Comparison of ENCODE assay signal across 14 mouse cellular contexts in genomic region chr3:144332353-144332752, GRCm38 (mm10).
DNase-seq lines count a peak whose midpoint lies in the region; ATAC-seq lines count a peak whose summit lies in the region.
"Had no signal": no experiment of that assay in that cellular context is flagged by ENCODE, and none has a peak within 500 bp of the region (broad histone marks: within the 10 kb centered on the region; RNA-seq: fewer than 3 reads in every experiment).

No protein-coding gene starts in this region.

- DNase-seq in ES-CJ7 (ENCODE audit: low read depth, low spot score): peak; percentile 16
- DNase-seq in adrenal gland, postnatal 10 days: peak; percentile 24
- DNase-seq in cerebellum, adult 9-10 months: no peak
- no peak for DNase-seq in kidney, adult 8-10 months
- DNase-seq in layer of hippocampus, postnatal 25 days (ENCODE audit: extremely low spot score in 1 of 2, low spot score in 1 of 2): no peak
- DNase-seq: cerebellum, adult 18-20 months; kidney, postnatal 25 days; lung, adult 18-20 months; right cerebral cortex, postnatal 25 days had no signal

- no peak overlapping the region for H3K9ac ChIP-seq in forebrain, embryonic 16.5 days (replicated peaks; ENCODE audit: low read depth, low read length)
- H3K9ac ChIP-seq in midbrain, embryonic 13.5 days (replicated peaks): no peak overlapping the region
- H3K9ac ChIP-seq: intestine, embryonic 15.5 days; limb, embryonic 13.5 days had no signal

- H3K4me3 ChIP-seq in forebrain, embryonic 16.5 days (replicated peaks; ENCODE audit: low read length): no peak overlapping the region
- H3K4me3 ChIP-seq in midbrain, embryonic 13.5 days (replicated peaks): no peak overlapping the region
- H3K4me3 ChIP-seq: intestine, embryonic 15.5 days; limb, embryonic 13.5 days had no signal

- H3K36me3 ChIP-seq in forebrain, embryonic 16.5 days (ENCODE audit: control insufficient read depth, insufficient read depth): no peaks in the 10 kb centered on the region
- H3K36me3 ChIP-seq in midbrain, embryonic 13.5 days: no peaks in the 10 kb centered on the region
- H3K36me3 ChIP-seq: intestine, embryonic 15.5 days; limb, embryonic 13.5 days had no signal

- no peaks in the 10 kb centered on the region for H3K9me3 ChIP-seq in forebrain, embryonic 16.5 days (ENCODE audit: control insufficient read depth, low read length)
- no peaks in the 10 kb centered on the region for H3K9me3 ChIP-seq in midbrain, embryonic 13.5 days
- H3K9me3 ChIP-seq: intestine, embryonic 15.5 days; limb, embryonic 13.5 days had no signal

- H3K27me3 ChIP-seq in forebrain, embryonic 16.5 days (replicated peaks; ENCODE audit: control insufficient read depth, insufficient read depth, low read length): no peaks in the 10 kb centered on the region
- H3K27me3 ChIP-seq in midbrain, embryonic 13.5 days: no peaks in the 10 kb centered on the region
- H3K27me3 ChIP-seq: intestine, embryonic 15.5 days; limb, embryonic 13.5 days; Patski had no signal

- H3K27ac ChIP-seq in forebrain, embryonic 16.5 days (ENCODE audit: low read length): no peak overlapping the region
- no peak overlapping the region for H3K27ac ChIP-seq in midbrain, embryonic 13.5 days
- H3K27ac ChIP-seq: intestine, embryonic 15.5 days; limb, embryonic 13.5 days had no signal

- 20% methylated on average over 5 of the region's 5 CpGs for WGBS in forebrain, embryonic 16.5 days
- WGBS in midbrain, embryonic 13.5 days: 12% methylated on average over 5 of the region's 5 CpGs

- no peaks in the 10 kb centered on the region for H3K4me1 ChIP-seq in forebrain, embryonic 16.5 days (replicated peaks; ENCODE audit: control insufficient read depth, insufficient read depth, low read length)
- peaks cover 9% of the 10 kb centered on the region for H3K4me1 ChIP-seq in midbrain, embryonic 13.5 days (replicated peaks)
- H3K4me1 ChIP-seq: intestine, embryonic 15.5 days had no signal

- ATAC-seq in forebrain, embryonic 16.5 days: peak; percentile 74
- peak; percentile 78 for ATAC-seq in midbrain, embryonic 13.5 days
- ATAC-seq: intestine, embryonic 15.5 days; Patski had no signal

- no peak overlapping the region for H3K4me2 ChIP-seq in forebrain, embryonic 16.5 days (ENCODE audit: low read length)
- H3K4me2 ChIP-seq in midbrain, embryonic 13.5 days (replicated peaks): peak overlapping the region; percentile 11; the same call in 1 of the 2 replicates
- H3K4me2 ChIP-seq: intestine, embryonic 15.5 days; limb, embryonic 13.5 days had no signal

Comparison
In these comparisons a context has a peak if more than half of its experiments do, and no peak if none do; other contexts are left out.
1. DNase-seq: peak in ES-CJ7 (single experiment) and adrenal gland, postnatal 10 days (single experiment); none in cerebellum, adult 9-10 months (single experiment), kidney, adult 8-10 months (0 of 2) and layer of hippocampus, postnatal 25 days (0 of 2).